Mouse (Mus musculus) 3T3-L1 (cell line): ENCODE data around the gene Gm7029.

ENCODE experiments used
- DNase-seq: peaks from one replicate; pipeline ENCODE4 v3.0.0-alpha.2; 2015; ENCODE audit warnings: low read depth, low spot score

The Gm7029 gene

GRCm38 (mm10) chr17:33913264-33913663, 39.6 kb downstream of the Gm7029 start:
- no peak for DNase-seq

DNA sequence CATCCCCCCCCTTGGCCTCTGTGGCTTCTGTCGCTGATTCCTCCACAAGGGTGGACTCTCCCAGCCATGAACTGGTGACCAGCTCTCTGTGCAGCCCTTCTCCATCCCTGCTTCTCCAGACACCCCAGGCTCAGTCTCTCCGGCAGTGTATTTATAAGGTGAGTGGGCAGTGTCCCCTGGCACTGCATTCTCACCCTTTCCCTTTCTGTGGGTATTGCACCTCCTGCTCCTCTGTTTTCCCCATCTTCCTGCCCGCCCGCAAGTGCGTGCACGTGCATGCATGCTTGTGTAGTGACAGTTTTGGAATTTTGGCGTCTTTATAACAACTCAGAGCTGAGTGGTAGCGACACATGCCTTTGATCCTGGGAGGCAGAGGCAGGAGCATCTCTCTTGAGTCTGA, 40.3 kb downstream of the Gm7029 start:
- DNase-seq: no peak

DNA sequence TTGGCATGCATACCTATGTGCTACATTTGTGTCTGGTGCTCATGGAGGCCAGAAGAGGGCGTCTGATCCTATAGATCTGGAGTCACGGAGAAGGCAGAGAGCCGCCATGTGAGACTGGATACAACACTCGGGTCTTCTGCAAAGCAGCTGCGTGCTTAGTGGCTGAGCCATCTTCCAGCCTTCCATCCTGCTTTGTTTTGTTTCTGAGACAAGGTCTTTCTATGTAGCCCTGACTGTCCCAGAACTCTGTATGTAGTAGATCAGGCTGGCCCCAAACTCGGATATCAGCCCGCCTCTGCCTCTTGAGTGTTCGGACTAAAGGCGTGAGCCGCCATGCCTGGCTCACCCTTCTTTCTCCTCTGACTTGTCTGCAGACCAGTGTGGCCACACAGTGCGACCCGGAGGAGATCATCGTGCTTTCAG, 41.3 kb downstream of the Gm7029 start:
- DNase-seq: no peak

DNA sequence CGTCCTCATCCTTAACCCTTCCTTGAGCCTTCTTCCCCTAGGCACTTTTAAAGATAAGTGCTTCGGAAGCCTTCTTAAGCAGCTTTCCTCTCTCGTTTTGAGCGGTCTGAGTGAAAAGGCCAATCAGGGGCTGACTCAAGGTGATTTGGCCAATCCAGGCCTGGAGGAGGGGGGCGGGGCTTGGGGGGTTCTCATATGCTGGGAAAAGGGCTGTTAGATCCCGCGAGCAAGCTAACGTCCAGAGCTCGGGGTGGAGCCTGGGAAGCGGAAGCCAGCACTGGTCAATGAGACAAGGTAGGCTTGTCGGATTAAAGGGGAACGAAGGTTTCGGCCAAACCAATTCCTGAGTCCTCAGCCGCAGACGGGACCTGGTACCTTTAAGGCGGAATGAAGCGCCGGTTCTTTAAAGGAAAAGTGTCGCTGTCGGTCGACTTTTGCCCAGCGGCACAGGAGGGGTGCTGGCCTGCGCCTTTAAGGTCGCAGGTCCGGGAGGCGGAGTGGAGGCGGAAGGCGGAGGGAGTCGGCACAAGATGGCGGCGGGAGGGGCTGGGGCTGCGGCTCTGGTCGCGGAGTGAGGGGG, 42.1 kb downstream of the Gm7029 start, which contains the start of the genes Tapbp and Zbtb22:
Tapbp (plus strand) TSS at position 229 of the 580 bp plus-strand sequence.
Zbtb22 (plus strand) TSS at position 234 of the 580 bp plus-strand sequence.
- peak; percentile 100 for DNase-seq

- peak; percentile 49 for DNase-seq
These were observed 42.7 kb downstream of the Gm7029 start for GRCm38 (mm10) chr17:33916294-33916693.

DNA sequence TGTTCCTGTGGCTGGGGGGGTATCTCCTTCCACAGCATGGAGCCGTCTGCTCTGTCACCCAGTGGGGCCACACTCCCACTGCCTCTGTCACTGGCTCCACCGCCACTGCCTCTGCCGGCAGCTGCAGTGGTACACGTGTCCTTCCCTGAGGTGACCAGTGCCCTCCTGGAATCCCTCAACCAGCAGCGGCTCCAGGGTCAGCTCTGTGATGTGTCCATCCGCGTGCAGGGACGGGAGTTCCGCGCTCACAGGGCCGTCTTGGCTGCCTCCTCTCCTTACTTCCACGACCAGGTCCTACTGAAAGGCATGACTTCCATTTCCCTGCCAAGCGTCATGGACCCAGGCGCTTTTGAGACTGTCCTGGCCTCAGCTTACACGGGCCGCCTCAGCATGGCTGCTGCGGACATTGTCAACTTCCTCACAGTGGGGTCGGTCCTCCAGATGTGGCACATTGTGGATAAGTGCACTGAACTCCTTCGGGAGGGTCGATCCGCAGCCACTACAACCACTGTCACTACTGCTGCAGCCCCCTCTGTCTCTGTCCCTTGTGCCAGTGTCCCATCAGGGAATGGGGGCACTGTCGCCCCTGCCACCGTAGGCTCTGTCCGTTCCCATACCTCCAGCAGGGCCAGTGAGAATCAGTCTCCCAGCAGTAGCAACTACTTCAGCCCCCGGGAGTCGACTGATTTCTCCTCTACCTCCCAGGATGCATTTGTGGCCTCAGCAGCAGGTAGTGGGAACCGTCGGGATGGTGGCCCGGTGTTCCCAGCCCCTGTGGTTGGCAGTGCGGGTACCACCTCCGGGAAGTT, 43.4 kb downstream of the Gm7029 start:
- no peak for DNase-seq

- DNase-seq: no peak
These were observed 44.1 kb downstream of the Gm7029 start for GRCm38 (mm10) chr17:33917656-33918292.

DNA sequence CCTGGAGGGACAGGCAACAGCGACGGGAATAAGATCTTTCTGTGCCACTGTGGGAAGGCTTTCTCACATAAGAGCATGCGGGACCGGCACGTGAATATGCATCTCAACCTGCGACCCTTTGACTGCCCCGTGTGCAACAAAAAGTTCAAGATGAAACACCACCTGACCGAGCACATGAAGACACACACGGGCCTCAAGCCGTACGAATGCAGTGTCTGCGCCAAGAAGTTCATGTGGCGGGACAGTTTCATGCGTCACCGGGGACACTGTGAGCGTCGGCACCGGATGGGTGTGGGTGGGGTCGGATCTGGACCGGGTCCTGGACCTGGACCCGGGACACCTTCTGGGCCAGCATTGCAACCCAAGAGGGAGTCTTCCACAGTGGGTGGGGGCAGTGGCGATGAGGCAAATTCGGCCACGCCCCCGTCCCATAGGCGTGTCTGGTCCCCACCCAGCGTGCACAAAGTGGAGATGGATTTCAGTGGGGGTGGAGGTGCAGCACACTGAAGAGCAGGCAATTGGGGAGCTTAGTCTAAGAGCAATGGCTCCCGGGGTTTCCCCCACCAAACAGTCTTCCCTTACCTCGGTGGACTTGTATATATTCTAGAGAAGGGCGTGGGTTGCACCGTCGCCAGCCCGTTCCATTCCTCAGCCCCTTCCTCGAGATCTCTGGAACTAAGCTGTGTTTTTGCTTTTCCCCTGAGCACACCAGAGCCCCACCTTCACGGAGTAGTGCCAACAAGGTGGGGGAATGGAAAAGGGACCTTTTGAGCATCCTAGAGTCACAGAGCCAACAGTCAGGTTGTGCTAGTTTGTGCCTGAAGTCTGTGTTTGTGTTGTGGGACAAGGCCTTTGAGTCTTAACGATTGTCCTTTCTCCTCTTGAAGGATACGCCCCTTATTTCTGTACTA, 44.9 kb downstream of the Gm7029 start:
- DNase-seq: no peak

- DNase-seq: peak; percentile 98
These were observed 46.0 kb downstream of the Gm7029 start for GRCm38 (mm10) chr17:33919351-33920281.

GRCm38 (mm10) chr17:33920282-33921097, 46.9 kb downstream of the Gm7029 start:
- peak; percentile 95 for DNase-seq

DNA sequence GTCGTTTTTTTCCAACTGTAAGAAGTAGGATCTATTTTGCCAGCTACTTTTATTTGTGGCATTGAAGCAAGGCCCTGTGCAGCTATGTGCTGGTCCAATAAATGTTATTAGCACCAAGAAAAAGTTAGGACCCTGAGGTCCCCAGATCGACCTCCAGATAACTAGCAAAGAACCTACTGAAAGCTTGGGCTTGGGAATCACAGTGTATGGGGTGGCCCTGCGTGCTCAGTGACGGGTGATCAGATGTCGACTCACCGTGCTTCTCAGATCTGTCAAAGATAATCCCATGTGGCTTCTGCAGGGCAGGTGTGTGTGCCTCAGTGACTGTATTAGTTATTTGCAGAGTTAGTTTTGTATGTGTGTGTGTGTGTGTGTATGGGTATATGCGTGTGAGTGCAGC, 47.7 kb downstream of the Gm7029 start:
- no peak for DNase-seq
